Mouse (Mus musculus) lung, embryonic 16.5 days (tissue): ENCODE results near the gene Cdh16. TPM values are rescaled to one million over a fixed set of nuclear protein-coding genes. Genes with fewer than 3 reads are reported as not detected.

Experiments used
- ATAC-seq: fragments of 200-750 bp; cut with Nextera tagmentation; 2 replicates; pipeline ENCODE4 v1.8.0; 2017; ENCODE audit warnings: low read depth, mild to moderate bottlenecking, moderate library complexity
- H3K27ac ChIP-seq: fragments of 300-500 bp; sonication (generic); 2 replicates; pipeline ENCODE4 v1.5.1; 2014; ENCODE audit warnings: mild to moderate bottlenecking, control low read depth, low read length
- H3K27me3 ChIP-seq: fragments of 300-500 bp; sonication (generic); 2 replicates; pipeline ENCODE4 v1.6.1; 2014; ENCODE audit warnings: low read depth, low read length, mixed read lengths; ENCODE audit not compliant: control insufficient read depth, insufficient read depth
- H3K36me3 ChIP-seq: fragments of 300-500 bp; sonication (generic); 2 replicates; pipeline ENCODE4 v1.6.1; 2014; ENCODE audit warnings: low read length; ENCODE audit not compliant: control insufficient read depth, insufficient read depth
- H3K4me1 ChIP-seq: fragments of 300-500 bp; sonication (generic); replicated peaks from 2 replicates; pipeline ENCODE4 v1.6.1; 2014; ENCODE audit warnings: low read length, mixed read lengths; ENCODE audit not compliant: control insufficient read depth, insufficient read depth
- H3K4me2 ChIP-seq: fragments of 300-500 bp; sonication (generic); 2 replicates; pipeline ENCODE4 v1.6.1; 2014; ENCODE audit warnings: low read depth, low read length, control low read depth
- H3K4me3 ChIP-seq: fragments of 300-500 bp; sonication (generic); 2 replicates; pipeline ENCODE4 v1.5.1; 2014; ENCODE audit warnings: mild to moderate bottlenecking, low read length, control low read depth
- H3K9ac ChIP-seq: fragments of 300-500 bp; sonication (generic); 2 replicates; pipeline ENCODE4 v1.6.1; 2014; ENCODE audit warnings: low read length, control low read depth
- H3K9me3 ChIP-seq: fragments of 300-500 bp; sonication (generic); 2 replicates; pipeline ENCODE4 v1.6.1; 2016; ENCODE audit warnings: low read length; ENCODE audit not compliant: control insufficient read depth
- WGBS: fragments of 180-500 bp; shearing (Covaris S2); extraction: QIAGEN DNeasy Blood & Tissue Kit; methylation state at CpG from one replicate; pipeline ENCODE4 v1.1.7; 2014; 5-methylcytosine and 5-hydroxymethylcytosine counted together
- polyA plus RNA-seq: library from polyadenylated mRNA; unstranded; fragments of >200 nt; fragmentation: Nextera tagmentation; extraction: Ambion mirVana; gene quantifications from 2 replicates; pipeline ENCODE4 v1.2.1, GENCODE M21; 2015

Cdh16 gene
- polyA plus RNA-seq, 1 experiment from 2014 or later = 70.4 TPM

GRCm38 (mm10) chr8:104628402-104628801, 4.2 kb upstream of the Cdh16 start:
- no peaks in the 10 kb centered on the region; the same call in 1 of the 2 replicates for H3K27me3 ChIP-seq
- H3K9me3 ChIP-seq = no peaks in the 10 kb centered on the region
- no peak overlapping the region for H3K4me3 ChIP-seq
- ATAC-seq = no peak
- WGBS = 93% methylated on average over 21 of the region's 21 CpGs
- no peak overlapping the region for H3K4me2 ChIP-seq
- no peak overlapping the region for H3K9ac ChIP-seq
- H3K36me3 ChIP-seq = no peaks in the 10 kb centered on the region
- peaks cover 15% of the 10 kb centered on the region for H3K4me1 ChIP-seq
- H3K27ac ChIP-seq = no peak overlapping the region

DNA sequence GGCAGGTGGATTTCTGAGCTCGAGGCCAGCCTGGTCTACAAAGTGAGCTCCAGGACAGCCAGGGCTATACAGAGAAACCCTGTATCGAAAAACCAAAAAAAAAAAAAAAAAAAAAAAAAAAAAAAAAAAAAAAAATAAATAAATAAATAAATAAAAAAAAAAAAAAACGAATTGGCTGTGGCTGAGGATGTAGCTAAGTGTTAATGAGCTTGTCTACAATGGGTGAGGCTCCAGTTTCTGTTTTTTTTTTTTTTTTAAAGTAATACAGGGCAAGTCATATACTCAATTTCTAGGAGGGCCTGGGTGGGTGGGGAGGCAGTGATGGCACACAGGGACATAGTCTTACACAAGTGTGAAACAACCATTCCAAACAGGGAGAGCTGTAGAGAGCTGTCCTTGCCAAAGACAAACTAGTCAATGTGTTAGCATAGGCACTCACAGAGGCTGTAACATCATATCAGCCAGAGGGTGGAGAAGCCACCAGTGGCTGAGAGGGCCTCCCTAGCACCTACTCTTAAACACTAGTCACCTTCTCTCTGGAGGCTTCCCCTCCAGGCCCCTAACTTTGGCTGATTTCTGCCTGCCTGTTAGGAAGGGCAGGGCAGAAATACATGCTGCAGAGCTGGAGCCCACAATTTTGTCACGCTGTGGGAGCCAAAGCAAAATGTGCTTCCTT, 3.0 kb upstream of the Cdh16 start:
- Histone ChIP-seq H3K9ac (no peak overlapping the region), H3K36me3 (no peaks in the 10 kb centered on the region), H3K4me2 (no peak overlapping the region), H3K4me1 (peaks cover 15% of the 10 kb centered on the region), H3K9me3 (no peaks in the 10 kb centered on the region), H3K27ac (no peak overlapping the region), H3K4me3 (no peak overlapping the region), H3K27me3 (no peaks in the 10 kb centered on the region; the same call in 1 of the 2 replicates)
- no peak for ATAC-seq
- WGBS = 72% methylated on average over 4 of the region's 4 CpGs

DNA sequence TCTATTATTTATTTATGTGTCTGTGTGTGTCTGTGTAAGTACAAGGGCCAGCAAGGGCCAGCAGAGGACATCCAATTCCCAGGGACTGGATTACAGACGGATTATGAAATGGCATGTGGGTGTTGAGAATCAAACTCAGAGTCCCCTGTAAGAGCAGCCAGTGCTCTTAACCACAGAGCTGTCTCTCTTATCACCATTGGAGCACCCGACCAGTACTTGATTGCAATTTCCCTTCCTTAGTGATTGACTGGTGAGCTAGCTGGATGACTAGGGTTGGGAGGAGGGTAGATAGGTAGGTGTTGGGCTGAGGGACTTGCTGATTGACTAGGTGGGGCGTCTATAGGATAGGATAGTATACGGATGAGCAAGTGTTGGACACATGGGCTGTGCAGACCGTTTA, 3.4 kb downstream of the Cdh16 start:
- no peak overlapping the region for H3K4me2 ChIP-seq
- H3K27me3 ChIP-seq = no peaks in the 10 kb centered on the region
- no peaks in the 10 kb centered on the region for H3K9me3 ChIP-seq
- H3K9ac ChIP-seq = no peak overlapping the region
- peaks cover 3% of the 10 kb centered on the region; the same call in 1 of the 2 replicates for H3K4me1 ChIP-seq
- H3K27ac ChIP-seq = no peak overlapping the region
- no peak overlapping the region for H3K4me3 ChIP-seq
- ATAC-seq = no peak
- H3K36me3 ChIP-seq = no peaks in the 10 kb centered on the region
- WGBS = 64% methylated on average over 5 of the region's 5 CpGs

GRCm38 (mm10) chr8:104613119-104613518, 11.1 kb downstream of the Cdh16 start:
- 55% methylated on average over 4 of the region's 4 CpGs for WGBS
- Histone ChIP-seq H3K4me3 (no peak overlapping the region), H3K27me3 (no peaks in the 10 kb centered on the region), H3K36me3 (no peaks in the 10 kb centered on the region), H3K9ac (no peak overlapping the region), H3K27ac (no peak overlapping the region), H3K9me3 (no peaks in the 10 kb centered on the region), H3K4me1 (peaks cover 12% of the 10 kb centered on the region), H3K4me2 (no peak overlapping the region)
- ATAC-seq = no peak

- peak; percentile 78 for ATAC-seq
- no peak overlapping the region for H3K4me3 ChIP-seq
- peak overlapping the region; percentile 10; the same call in 1 of the 2 replicates for H3K4me2 ChIP-seq
- H3K9me3 ChIP-seq = no peaks in the 10 kb centered on the region
- peaks cover 12% of the 10 kb centered on the region for H3K4me1 ChIP-seq
- H3K9ac ChIP-seq = 0 out of 2 replicates have a peak overlapping the region, but pooled peaks have one; percentile 26
- peak overlapping the region; percentile 59 for H3K27ac ChIP-seq
- no peaks in the 10 kb centered on the region for H3K36me3 ChIP-seq
- 6% methylated on average over 4 of the region's 4 CpGs for WGBS
- H3K27me3 ChIP-seq = no peaks in the 10 kb centered on the region
Measured at GRCm38 (mm10) chr8:104611613-104612012, 12.6 kb downstream of the Cdh16 start.

GRCm38 (mm10) chr8:104610185-104610766, 13.9 kb downstream of the Cdh16 start:
- H3K4me3 ChIP-seq = no peak overlapping the region
- no peak overlapping the region for H3K4me2 ChIP-seq
- 62% methylated on average over 12 of the region's 12 CpGs for WGBS
- H3K27ac ChIP-seq = no peak overlapping the region
- ATAC-seq = no peak
- H3K27me3 ChIP-seq = no peaks in the 10 kb centered on the region
- 0 out of 2 replicates have a peak overlapping the region, but pooled peaks have one; percentile 33 for H3K9ac ChIP-seq
- peaks cover 12% of the 10 kb centered on the region for H3K4me1 ChIP-seq
- no peaks in the 10 kb centered on the region for H3K9me3 ChIP-seq
- H3K36me3 ChIP-seq = no peaks in the 10 kb centered on the region

DNA sequence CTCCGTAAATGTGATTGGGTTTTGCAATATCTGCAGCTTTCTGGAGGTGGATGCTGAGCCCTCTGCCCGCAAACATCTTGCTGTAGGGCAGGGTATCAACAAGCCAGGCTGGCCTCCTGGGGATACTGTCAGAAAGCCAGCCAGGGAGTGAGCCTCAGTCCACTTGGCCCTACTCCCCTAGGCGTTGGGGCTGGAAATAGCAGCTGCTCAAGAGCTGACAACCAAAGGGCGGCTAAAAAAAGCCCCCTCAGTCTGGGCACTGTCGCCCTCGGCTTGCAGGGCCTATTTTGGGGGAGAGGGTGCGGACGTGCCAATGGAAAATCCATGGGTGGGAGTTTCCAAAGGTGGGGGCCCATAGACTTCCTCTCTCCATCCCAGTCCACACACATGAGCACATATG, 15.0 kb downstream of the Cdh16 start:
- no peak for ATAC-seq

DNA sequence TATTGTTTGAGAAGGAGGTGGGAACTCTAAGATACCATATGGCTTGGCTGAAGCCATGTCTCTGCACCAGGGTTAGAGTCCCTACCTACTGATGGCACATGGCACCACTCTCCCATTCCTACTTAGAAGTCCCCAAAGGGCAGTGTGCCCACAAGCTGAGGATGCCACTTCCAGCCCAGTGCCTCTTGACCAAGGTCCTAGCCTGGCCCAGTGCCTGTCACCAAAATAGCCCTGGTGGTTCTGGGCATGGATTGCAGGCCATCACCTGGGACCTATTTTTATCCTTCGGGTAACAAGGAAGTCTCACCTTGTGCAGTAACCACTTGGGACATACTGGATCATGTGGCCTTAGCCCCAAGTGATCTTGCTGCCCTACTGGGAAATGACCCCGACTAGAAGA, 16.3 kb downstream of the Cdh16 start:
- Histone ChIP-seq H3K27ac (no peak overlapping the region), H3K4me1 (peaks cover 12% of the 10 kb centered on the region), H3K27me3 (no peaks in the 10 kb centered on the region), H3K4me2 (no peak overlapping the region), H3K36me3 (no peaks in the 10 kb centered on the region), H3K4me3 (no peak overlapping the region), H3K9ac (no peak overlapping the region), H3K9me3 (no peaks in the 10 kb centered on the region)
- 79% methylated on average over 2 of the region's 2 CpGs for WGBS
- ATAC-seq = no peak

More for the DNA sequence above, 15.0 kb downstream of the Cdh16 start:
- H3K27me3 ChIP-seq = no peaks in the 10 kb centered on the region
- 67% methylated on average over 8 of the region's 8 CpGs for WGBS
- H3K36me3 ChIP-seq = no peaks in the 10 kb centered on the region
- H3K27ac ChIP-seq = no peak overlapping the region
- H3K9ac ChIP-seq = no peak overlapping the region
- H3K4me2 ChIP-seq = no peak overlapping the region
- H3K9me3 ChIP-seq = no peaks in the 10 kb centered on the region
- peaks cover 12% of the 10 kb centered on the region for H3K4me1 ChIP-seq
- no peak overlapping the region for H3K4me3 ChIP-seq

DNA sequence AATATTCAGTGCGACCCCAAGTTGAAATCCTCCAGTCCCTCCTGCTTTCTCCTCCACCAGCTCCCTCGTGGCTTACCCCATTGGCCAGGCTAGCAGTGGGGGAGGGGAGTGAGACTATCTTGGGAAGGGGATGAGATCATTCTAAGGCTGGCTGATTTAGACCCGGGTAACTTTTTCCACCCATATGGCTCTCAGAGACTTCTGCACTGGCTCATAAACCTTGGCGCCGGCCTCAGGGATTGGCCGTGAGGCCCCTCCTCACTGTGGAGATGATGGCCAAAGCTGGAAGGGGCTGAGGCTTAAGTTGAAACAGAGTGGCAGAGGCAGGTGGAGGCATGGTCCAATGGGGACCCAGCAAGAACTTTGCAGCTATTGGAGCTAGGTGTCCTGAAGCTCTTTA, 17.9 kb downstream of the Cdh16 start:
- Histone ChIP-seq H3K4me1 (peaks cover 13% of the 10 kb centered on the region), H3K4me3 (no peak overlapping the region), H3K9me3 (no peaks in the 10 kb centered on the region), H3K27me3 (no peaks in the 10 kb centered on the region), H3K36me3 (no peaks in the 10 kb centered on the region), H3K9ac (no peak overlapping the region; the same call in 1 of the 2 replicates), H3K4me2 (no peak overlapping the region), H3K27ac (no peak overlapping the region)
- WGBS = 40% methylated on average over 6 of the region's 6 CpGs
- ATAC-seq = no peak; the same call in 1 of the 2 replicates
